Mouse (Mus musculus): Measurements from ENCODE around the gene Rpe65. TPM values are rescaled to one million over a fixed set of nuclear protein-coding genes. Genes with fewer than 3 reads are reported as not detected.

The Rpe65 gene
- polyA plus RNA-seq (2012; rRNA removed) = not detected in 2 replicates

DNA sequence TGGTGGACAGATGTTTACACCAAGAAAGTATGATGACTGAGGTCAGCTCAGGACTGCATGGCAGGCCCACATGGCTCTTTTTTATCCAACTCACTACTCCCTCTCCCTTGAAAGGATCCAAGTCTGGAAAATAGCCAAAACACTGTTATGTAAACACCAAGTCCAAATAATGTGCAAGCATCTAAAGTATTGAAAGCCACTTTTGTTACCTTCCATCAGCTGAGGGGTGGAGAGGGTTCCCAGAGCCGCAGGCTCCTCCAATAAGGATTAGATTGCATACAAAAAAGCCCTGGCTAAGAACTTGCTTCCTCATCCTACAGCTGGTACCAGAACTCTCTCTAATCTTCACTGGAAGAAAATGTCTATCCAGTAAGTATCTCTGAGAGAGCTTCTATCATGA, at the start of gene Rpe65:
TSS of gene Rpe65 (plus strand) at position 301 of the 400 bp plus-strand sequence.
- no peaks in the 10 kb centered on the region for H3K36me3 ChIP-seq (ENCODE audit: control insufficient read depth, insufficient read depth, low read length)
- no peak within 1 kb of the TSS for H3K4me3 ChIP-seq (ENCODE audit: control insufficient read depth, low read depth, low read length)
- H3K27ac ChIP-seq (ENCODE audit: control insufficient read depth, insufficient read depth, low read depth, low read length) = no peak within 1 kb of the TSS
- H3K4me1 ChIP-seq (ENCODE audit: control insufficient read depth, insufficient read depth, low read length) = no peaks in the 10 kb centered on the region
- no peak for TF ChIP-seq CTCF (IDR thresholded peaks at IDR 0.05; ENCODE audit: control insufficient read depth, insufficient read depth, insufficient replicate concordance, low read depth, low read length)
- no peak for TF ChIP-seq POLR2A (IDR thresholded peaks at IDR 0.05; ENCODE audit: control insufficient read depth, low read depth, low read length)
- no peaks in the 10 kb centered on the region for H3K27me3 ChIP-seq (ENCODE audit: control insufficient read depth, insufficient read depth, low read length)

DNA sequence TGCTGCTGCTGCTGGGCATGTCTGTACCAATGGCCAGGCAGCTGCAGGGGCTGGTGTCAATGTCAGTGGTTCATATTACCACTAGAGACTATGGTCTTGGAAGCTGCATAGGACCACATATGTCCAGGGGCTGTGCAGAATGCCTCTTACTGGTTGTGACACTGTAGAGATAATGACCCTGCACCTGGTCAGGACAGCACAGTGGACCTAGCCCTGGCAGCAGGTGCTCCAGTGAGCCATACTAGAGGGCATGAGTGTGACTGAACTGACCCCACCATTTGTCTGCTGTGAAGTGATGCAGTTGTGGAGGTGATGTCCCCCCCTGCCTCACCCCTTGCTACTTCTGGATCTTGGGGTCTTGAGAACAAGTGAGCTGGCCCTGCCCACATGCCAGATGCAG, 48.8 kb upstream of the Rpe65 start:
- Histone ChIP-seq H3K27ac (ENCODE audit: control insufficient read depth, insufficient read depth, low read depth, low read length) (no peak overlapping the region), H3K36me3 (ENCODE audit: control insufficient read depth, insufficient read depth, low read length) (no peaks in the 10 kb centered on the region), H3K27me3 (ENCODE audit: control insufficient read depth, insufficient read depth, low read length) (no peaks in the 10 kb centered on the region), H3K4me3 (ENCODE audit: control insufficient read depth, low read depth, low read length) (no peak overlapping the region), H3K4me1 (ENCODE audit: control insufficient read depth, insufficient read depth, low read length) (no peaks in the 10 kb centered on the region)
- no peak for TF ChIP-seq POLR2A (IDR thresholded peaks at IDR 0.05; ENCODE audit: control insufficient read depth, low read depth, low read length)
- no peak for TF ChIP-seq CTCF (IDR thresholded peaks at IDR 0.05; ENCODE audit: control insufficient read depth, insufficient read depth, insufficient replicate concordance, low read depth, low read length)

DNA sequence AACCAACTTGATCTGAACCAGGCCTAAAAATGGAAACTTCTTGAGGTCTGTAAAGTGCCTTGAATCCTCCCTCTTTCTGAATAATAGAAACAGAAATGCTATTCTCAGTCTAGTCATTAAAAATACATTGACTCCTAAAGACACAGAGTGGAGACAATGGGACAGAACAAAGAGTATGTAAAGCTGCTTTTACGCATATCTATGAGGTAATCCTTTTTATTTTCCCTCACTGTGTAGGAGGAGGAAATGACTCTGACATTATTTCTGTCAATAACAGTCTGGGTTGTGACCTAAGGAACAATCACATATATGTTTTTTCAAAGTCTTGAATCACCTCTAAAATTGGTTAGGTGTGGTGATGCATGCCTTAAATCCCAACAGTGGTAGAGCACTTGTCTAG, 16.0 kb downstream of the Rpe65 start:
- Histone ChIP-seq H3K27me3 (ENCODE audit: control insufficient read depth, insufficient read depth, low read length) (no peaks in the 10 kb centered on the region), H3K4me3 (ENCODE audit: control insufficient read depth, low read depth, low read length) (no peak overlapping the region), H3K4me1 (ENCODE audit: control insufficient read depth, insufficient read depth, low read length) (no peaks in the 10 kb centered on the region), H3K27ac (ENCODE audit: control insufficient read depth, insufficient read depth, low read depth, low read length) (no peak overlapping the region), H3K36me3 (ENCODE audit: control insufficient read depth, insufficient read depth, low read length) (no peaks in the 10 kb centered on the region)
- no peak for TF ChIP-seq POLR2A (IDR thresholded peaks at IDR 0.05; ENCODE audit: control insufficient read depth, low read depth, low read length)
- TF ChIP-seq CTCF (IDR thresholded peaks at IDR 0.05; ENCODE audit: control insufficient read depth, insufficient read depth, insufficient replicate concordance, low read depth, low read length) = no peak

DNA sequence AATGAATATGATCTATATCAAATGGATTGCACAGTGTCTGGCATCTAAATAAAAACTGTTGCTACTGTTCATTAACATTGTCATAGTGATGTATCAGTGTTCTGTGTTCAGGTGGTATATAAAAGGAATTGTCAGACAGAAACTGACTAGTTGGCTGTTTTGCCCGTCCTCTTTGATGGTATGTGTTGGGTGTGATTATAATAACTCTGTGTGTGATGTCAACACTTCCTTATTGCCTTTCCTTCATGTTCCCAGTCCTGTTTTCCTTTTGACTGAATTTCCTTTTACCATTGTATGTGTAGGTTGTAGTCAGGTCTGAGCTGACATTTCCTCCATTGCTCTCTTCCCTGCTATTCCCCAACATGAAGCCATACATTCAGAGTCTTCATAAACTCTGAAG, 22.1 kb downstream of the Rpe65 start:
- no peak overlapping the region for H3K27ac ChIP-seq (ENCODE audit: control insufficient read depth, insufficient read depth, low read depth, low read length)
- H3K36me3 ChIP-seq (ENCODE audit: control insufficient read depth, insufficient read depth, low read length) = no peaks in the 10 kb centered on the region
- no peak for TF ChIP-seq POLR2A (IDR thresholded peaks at IDR 0.05; ENCODE audit: control insufficient read depth, low read depth, low read length)
- no peak for TF ChIP-seq CTCF (IDR thresholded peaks at IDR 0.05; ENCODE audit: control insufficient read depth, insufficient read depth, insufficient replicate concordance, low read depth, low read length)
- H3K27me3 ChIP-seq (ENCODE audit: control insufficient read depth, insufficient read depth, low read length) = no peaks in the 10 kb centered on the region
- no peaks in the 10 kb centered on the region for H3K4me1 ChIP-seq (ENCODE audit: control insufficient read depth, insufficient read depth, low read length)
- H3K4me3 ChIP-seq (ENCODE audit: control insufficient read depth, low read depth, low read length) = no peak overlapping the region

- no peaks in the 10 kb centered on the region for H3K4me1 ChIP-seq (ENCODE audit: control insufficient read depth, insufficient read depth, low read length)
- no peak overlapping the region for H3K27ac ChIP-seq (ENCODE audit: control insufficient read depth, insufficient read depth, low read depth, low read length)
- no peaks in the 10 kb centered on the region for H3K36me3 ChIP-seq (ENCODE audit: control insufficient read depth, insufficient read depth, low read length)
- H3K27me3 ChIP-seq (ENCODE audit: control insufficient read depth, insufficient read depth, low read length) = no peaks in the 10 kb centered on the region
- TF ChIP-seq CTCF (IDR thresholded peaks at IDR 0.05; ENCODE audit: control insufficient read depth, insufficient read depth, insufficient replicate concordance, low read depth, low read length) = no peak
- no peak for TF ChIP-seq POLR2A (IDR thresholded peaks at IDR 0.05; ENCODE audit: control insufficient read depth, low read depth, low read length)
- H3K4me3 ChIP-seq (ENCODE audit: control insufficient read depth, low read depth, low read length) = no peak overlapping the region
Measured at GRCm38 (mm10) chr3:159624010-159624409, 25.0 kb downstream of the Rpe65 start.

- TF ChIP-seq POLR2A (IDR thresholded peaks at IDR 0.05; ENCODE audit: control insufficient read depth, low read depth, low read length) (no peak), CTCF (IDR thresholded peaks at IDR 0.05; ENCODE audit: control insufficient read depth, insufficient read depth, insufficient replicate concordance, low read depth, low read length) (no peak)
- H3K4me1 ChIP-seq (ENCODE audit: control insufficient read depth, insufficient read depth, low read length) = no peaks in the 10 kb centered on the region
- no peaks in the 10 kb centered on the region for H3K27me3 ChIP-seq (ENCODE audit: control insufficient read depth, insufficient read depth, low read length)
- H3K27ac ChIP-seq (ENCODE audit: control insufficient read depth, insufficient read depth, low read depth, low read length) = no peak overlapping the region
- no peaks in the 10 kb centered on the region for H3K36me3 ChIP-seq (ENCODE audit: control insufficient read depth, insufficient read depth, low read length)
- no peak overlapping the region for H3K4me3 ChIP-seq (ENCODE audit: control insufficient read depth, low read depth, low read length)
Measured at GRCm38 (mm10) chr3:159660741-159661140, 61.8 kb downstream of the Rpe65 start.

- H3K4me1 ChIP-seq (ENCODE audit: control insufficient read depth, insufficient read depth, low read length) = no peaks in the 10 kb centered on the region
- no peak overlapping the region for H3K4me3 ChIP-seq (ENCODE audit: control insufficient read depth, low read depth, low read length)
- no peak for TF ChIP-seq CTCF (IDR thresholded peaks at IDR 0.05; ENCODE audit: control insufficient read depth, insufficient read depth, insufficient replicate concordance, low read depth, low read length)
- H3K36me3 ChIP-seq (ENCODE audit: control insufficient read depth, insufficient read depth, low read length) = no peaks in the 10 kb centered on the region
- no peak overlapping the region for H3K27ac ChIP-seq (ENCODE audit: control insufficient read depth, insufficient read depth, low read depth, low read length)
- H3K27me3 ChIP-seq (ENCODE audit: control insufficient read depth, insufficient read depth, low read length) = no peaks in the 10 kb centered on the region
Measured at GRCm38 (mm10) chr3:159663333-159663732, 64.4 kb downstream of the Rpe65 start.

Other genes with a start within 250 kb of the Rpe65 start
- gene Depdc1a, start 103.7 kb upstream of the Rpe65 start, polyA plus RNA-seq (2012; rRNA removed) = 0.04 and 0.15 TPM in 2 replicates
- 1.4 and 2.4 TPM in 2 replicates for gene Wls, start 240.5 kb downstream of the Rpe65 start, polyA plus RNA-seq (2012; rRNA removed)

Data from testis, adult 2 months (tissue).